Mouse (Mus musculus) forebrain, embryonic 16.5 days (tissue): ENCODE results near the gene Srl. TPM values are rescaled to one million over a fixed set of nuclear protein-coding genes. Genes with fewer than 3 reads are reported as not detected.

Source experiments
- ATAC-seq: fragments of 200-750 bp; cut with Nextera tagmentation; 2 replicates; pipeline ENCODE4 v1.8.0; 2017; ENCODE audit warnings: mild to moderate bottlenecking, moderate library complexity
- H3K27ac ChIP-seq: fragments of 300-500 bp; sonication (generic); 2 replicates; pipeline ENCODE4 v1.5.1; 2014; ENCODE audit warnings: low read length, control low read depth
- H3K27me3 ChIP-seq: fragments of 300-500 bp; sonication (generic); replicated peaks from 2 replicates; pipeline ENCODE4 v1.6.1; 2014; ENCODE audit warnings: low read length; ENCODE audit not compliant: control insufficient read depth, insufficient read depth
- H3K36me3 ChIP-seq: fragments of 300-500 bp; sonication (generic); 2 replicates; pipeline ENCODE4 v1.6.1; 2014; ENCODE audit not compliant: control insufficient read depth, insufficient read depth
- H3K4me1 ChIP-seq: fragments of 300-500 bp; sonication (generic); replicated peaks from 2 replicates; pipeline ENCODE4 v1.6.1; 2014; ENCODE audit warnings: low read length; ENCODE audit not compliant: control insufficient read depth, insufficient read depth
- H3K4me2 ChIP-seq: fragments of 300-500 bp; sonication (generic); 2 replicates; pipeline ENCODE4 v1.6.1; 2014; ENCODE audit warnings: mild to moderate bottlenecking, low read length, control low read depth
- H3K4me3 ChIP-seq: fragments of 300-500 bp; sonication (generic); replicated peaks from 2 replicates; pipeline ENCODE4 v1.5.1; 2014; ENCODE audit warnings: mild to moderate bottlenecking, low read length, control low read depth
- H3K9ac ChIP-seq: fragments of 300-500 bp; sonication (generic); replicated peaks from 2 replicates; pipeline ENCODE4 v1.6.1; 2014; ENCODE audit warnings: low read depth, low read length, control low read depth
- H3K9me3 ChIP-seq: fragments of 300-500 bp; sonication (generic); 2 replicates; pipeline ENCODE4 v1.6.1; 2016; ENCODE audit warnings: low read length; ENCODE audit not compliant: control insufficient read depth
- WGBS: fragments of 180-500 bp; shearing (Covaris S2); extraction: QIAGEN DNeasy Blood & Tissue Kit; methylation state at CpG from one replicate; pipeline ENCODE4 v1.1.7; 2014; 5-methylcytosine and 5-hydroxymethylcytosine counted together
- polyA plus RNA-seq: library from polyadenylated mRNA; unstranded; fragments of >200 nt; fragmentation: Nextera tagmentation; extraction: Ambion mirVana; gene quantifications from 2 replicates; pipeline ENCODE4 v1.2.1, GENCODE M21; 2015

Gene Srl
- polyA plus RNA-seq, 1 experiment from 2014 or later = 45.2 TPM

GRCm38 (mm10) chr16:4522879-4523278 lies 18.7 kb downstream of the Srl start:
- no peak overlapping the region for H3K4me2 ChIP-seq
- no peak overlapping the region for H3K4me3 ChIP-seq
- H3K9ac ChIP-seq = no peak overlapping the region
- no peaks in the 10 kb centered on the region for H3K27me3 ChIP-seq
- H3K9me3 ChIP-seq = no peaks in the 10 kb centered on the region
- no peak for ATAC-seq
- peaks cover 3% of the 10 kb centered on the region; the same call in 1 of the 2 replicates for H3K4me1 ChIP-seq
- H3K27ac ChIP-seq = no peak overlapping the region
- WGBS = 50% methylated on average over 8 of the region's 8 CpGs
- H3K36me3 ChIP-seq = no peaks in the 10 kb centered on the region

- no peak overlapping the region for H3K27ac ChIP-seq
- H3K4me2 ChIP-seq = no peak overlapping the region
- WGBS = 65% methylated on average over 5 of the region's 5 CpGs
- no peak overlapping the region for H3K4me3 ChIP-seq
- H3K9me3 ChIP-seq = no peaks in the 10 kb centered on the region
- ATAC-seq = no peak
- peaks cover 3% of the 10 kb centered on the region; the same call in 1 of the 2 replicates for H3K4me1 ChIP-seq
- H3K9ac ChIP-seq = no peak overlapping the region
- H3K36me3 ChIP-seq = no peaks in the 10 kb centered on the region
- no peaks in the 10 kb centered on the region for H3K27me3 ChIP-seq
Measured at GRCm38 (mm10) chr16:4521735-4522530, 19.7 kb downstream of the Srl start.

GRCm38 (mm10) chr16:4521074-4521667 lies 20.4 kb downstream of the Srl start:
- ATAC-seq = no peak
- Histone ChIP-seq H3K4me3 (no peak overlapping the region), H3K36me3 (no peaks in the 10 kb centered on the region), H3K4me2 (no peak overlapping the region), H3K4me1 (peaks cover 3% of the 10 kb centered on the region; the same call in 1 of the 2 replicates), H3K27me3 (no peaks in the 10 kb centered on the region), H3K9me3 (no peaks in the 10 kb centered on the region), H3K27ac (no peak overlapping the region), H3K9ac (no peak overlapping the region)
- WGBS = 86% methylated on average over 4 of the region's 4 CpGs

- H3K27ac ChIP-seq = no peak overlapping the region
- no peak overlapping the region for H3K4me2 ChIP-seq
- no peaks in the 10 kb centered on the region for H3K36me3 ChIP-seq
- no peaks in the 10 kb centered on the region for H3K9me3 ChIP-seq
- H3K4me1 ChIP-seq = peaks cover 3% of the 10 kb centered on the region; the same call in 1 of the 2 replicates
- H3K9ac ChIP-seq = no peak overlapping the region
- H3K4me3 ChIP-seq = no peak overlapping the region
- WGBS = 77% methylated on average over 8 of the region's 8 CpGs
- ATAC-seq = no peak
- no peaks in the 10 kb centered on the region for H3K27me3 ChIP-seq
Measured at GRCm38 (mm10) chr16:4520673-4521072, 20.9 kb downstream of the Srl start.

- Histone ChIP-seq H3K9ac (no peak overlapping the region), H3K27me3 (no peaks in the 10 kb centered on the region), H3K36me3 (no peaks in the 10 kb centered on the region), H3K9me3 (no peaks in the 10 kb centered on the region), H3K4me1 (peaks cover 3% of the 10 kb centered on the region; the same call in 1 of the 2 replicates), H3K4me3 (no peak overlapping the region), H3K27ac (no peak overlapping the region), H3K4me2 (no peak overlapping the region)
- WGBS = 95% methylated on average over 2 of the region's 2 CpGs
- no peak for ATAC-seq
Measured at GRCm38 (mm10) chr16:4519825-4520224, 21.8 kb downstream of the Srl start.

GRCm38 (mm10) chr16:4519157-4519556 lies 22.5 kb downstream of the Srl start:
- H3K4me1 ChIP-seq = peaks cover 3% of the 10 kb centered on the region; the same call in 1 of the 2 replicates
- no peaks in the 10 kb centered on the region for H3K9me3 ChIP-seq
- H3K4me2 ChIP-seq = no peak overlapping the region
- H3K36me3 ChIP-seq = no peaks in the 10 kb centered on the region
- no peak for ATAC-seq
- WGBS = 44% methylated on average over 4 of the region's 4 CpGs
- no peaks in the 10 kb centered on the region for H3K27me3 ChIP-seq
- H3K9ac ChIP-seq = no peak overlapping the region
- no peak overlapping the region for H3K27ac ChIP-seq
- H3K4me3 ChIP-seq = no peak overlapping the region

- H3K9me3 ChIP-seq = no peaks in the 10 kb centered on the region
- no peak for ATAC-seq
- H3K4me2 ChIP-seq = no peak overlapping the region
- H3K9ac ChIP-seq = no peak overlapping the region
- no peaks in the 10 kb centered on the region for H3K27me3 ChIP-seq
- WGBS = 84% methylated on average over 2 of the region's 2 CpGs
- peaks cover 3% of the 10 kb centered on the region; the same call in 1 of the 2 replicates for H3K4me1 ChIP-seq
- no peaks in the 10 kb centered on the region for H3K36me3 ChIP-seq
- H3K27ac ChIP-seq = no peak overlapping the region
- no peak overlapping the region for H3K4me3 ChIP-seq
Measured at GRCm38 (mm10) chr16:4517906-4518305, 23.7 kb downstream of the Srl start.

- Histone ChIP-seq H3K4me3 (no peak overlapping the region), H3K36me3 (no peaks in the 10 kb centered on the region), H3K27me3 (no peaks in the 10 kb centered on the region), H3K9me3 (no peaks in the 10 kb centered on the region), H3K9ac (no peak overlapping the region), H3K27ac (no peak overlapping the region), H3K4me2 (no peak overlapping the region), H3K4me1 (peaks cover 3% of the 10 kb centered on the region; the same call in 1 of the 2 replicates)
- ATAC-seq = no peak
- WGBS = 87% methylated on average over 3 of the region's 3 CpGs
Measured at GRCm38 (mm10) chr16:4514383-4514782, 27.2 kb downstream of the Srl start.

- Histone ChIP-seq H3K36me3 (no peaks in the 10 kb centered on the region), H3K4me3 (no peak overlapping the region), H3K27ac (no peak overlapping the region), H3K9me3 (no peaks in the 10 kb centered on the region), H3K4me1 (no peaks in the 10 kb centered on the region), H3K4me2 (no peak overlapping the region), H3K27me3 (no peaks in the 10 kb centered on the region), H3K9ac (no peak overlapping the region)
- WGBS = 86% methylated on average over 3 of the region's 3 CpGs
- ATAC-seq = no peak
Measured at GRCm38 (mm10) chr16:4512661-4513438, 28.8 kb downstream of the Srl start.
